Mouse (Mus musculus) thymus, postnatal 0 days (tissue): ENCODE measurements around the gene Cenpb. TPM values are rescaled to one million over a fixed set of nuclear protein-coding genes. Genes with fewer than 3 reads are reported as not detected.

ENCODE experiments used
- DNase-seq: peaks from one replicate; pipeline ENCODE4 v3.0.0-alpha.2; 2015; ENCODE audit warnings: low spot score
- polyA plus RNA-seq: library from polyadenylated mRNA; unstranded; fragments of >200 nt; fragmentation: Nextera tagmentation; extraction: Ambion mirVana; gene quantifications from 2 replicates; pipeline ENCODE4 v1.2.1, GENCODE M21; 2015

Gene Cenpb
- polyA plus RNA-seq, 1 experiment from 2014 or later = 7.8 TPM

DNA sequence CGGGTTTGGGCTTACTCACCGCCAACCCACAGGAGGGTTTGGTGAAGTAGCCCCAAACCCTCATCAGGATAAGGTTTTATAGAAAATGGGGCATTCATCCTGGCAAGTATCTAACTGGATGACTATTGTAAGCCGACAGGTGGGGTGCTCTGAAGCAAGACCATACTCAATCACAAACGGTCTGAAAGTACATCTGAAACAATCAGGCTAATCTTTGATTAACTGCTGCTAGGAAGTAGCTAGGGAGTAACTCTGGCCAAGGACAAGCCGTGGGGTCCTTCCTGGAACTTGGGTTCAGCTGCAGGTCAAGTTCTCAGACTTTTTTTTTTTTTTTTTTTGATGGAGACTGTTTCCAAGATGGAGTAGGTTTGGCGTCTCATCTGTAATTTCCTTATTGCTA is 11.9 kb downstream of the Cenpb start:
- no peak for DNase-seq

- DNase-seq = no peak
These were observed 13.7 kb downstream of the Cenpb start for GRCm38 (mm10) chr2:131166172-131166571.

- DNase-seq = no peak
These were observed 15.9 kb downstream of the Cenpb start for GRCm38 (mm10) chr2:131163924-131164323.

GRCm38 (mm10) chr2:131160671-131161111 is 19.2 kb downstream of the Cenpb start:
- DNase-seq = no peak

- peak; percentile 98 for DNase-seq
These were observed 19.8 kb downstream of the Cenpb start, which contains the start of gene 1700037H04Rik for GRCm38 (mm10) chr2:131159938-131160581. TSS of gene 1700037H04Rik (minus strand) at chr2:131160081.

- no peak for DNase-seq
These were observed 20.4 kb downstream of the Cenpb start for GRCm38 (mm10) chr2:131159491-131159910.

DNA sequence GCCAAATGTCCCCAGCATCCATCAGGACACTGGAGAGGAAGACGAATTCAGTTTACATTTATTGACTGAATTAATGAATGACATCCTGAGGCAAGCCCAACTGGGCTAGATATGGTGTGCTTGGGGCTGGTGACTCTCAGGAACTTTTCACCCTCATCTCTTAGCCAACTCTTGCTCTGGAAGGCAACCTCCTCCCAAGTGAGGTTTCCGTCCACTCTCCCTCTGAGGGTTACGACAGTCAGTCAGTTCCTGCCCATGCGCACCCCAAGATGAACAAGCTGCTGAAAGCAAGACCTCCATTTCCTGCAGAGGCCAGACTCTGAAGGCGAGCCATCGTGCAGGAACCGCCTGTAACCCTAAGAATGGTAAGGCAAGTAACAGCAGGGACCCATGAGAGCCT is 22.9 kb downstream of the Cenpb start:
- DNase-seq = no peak

DNA sequence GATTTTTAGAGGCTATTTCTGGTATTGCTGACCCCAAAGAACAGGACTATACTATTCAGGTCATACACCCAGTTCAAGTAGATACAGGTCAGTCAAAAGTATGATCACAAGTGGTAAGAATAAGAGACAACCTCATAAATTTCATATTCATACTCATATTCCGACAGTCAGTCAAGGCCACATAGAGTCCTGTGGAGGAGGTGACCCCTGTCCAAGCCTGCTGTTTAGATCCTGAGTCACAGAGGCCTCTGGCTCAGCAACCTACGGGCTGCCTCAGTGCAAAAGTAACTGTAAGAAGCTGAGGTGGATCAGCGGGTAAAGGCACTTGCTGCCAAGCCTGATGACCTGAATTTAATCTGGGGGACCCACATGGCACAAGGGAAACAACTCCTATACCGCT is 25.8 kb downstream of the Cenpb start:
- DNase-seq = no peak

- DNase-seq = no peak
These were observed 27.6 kb downstream of the Cenpb start for GRCm38 (mm10) chr2:131152166-131152730.

GRCm38 (mm10) chr2:131149254-131149578 is 30.7 kb downstream of the Cenpb start:
- DNase-seq = no peak

GRCm38 (mm10) chr2:131148353-131149253 is 31.3 kb downstream of the Cenpb start:
- no peak for DNase-seq

GRCm38 (mm10) chr2:131147043-131147365 is 32.9 kb downstream of the Cenpb start:
- no peak for DNase-seq

DNA sequence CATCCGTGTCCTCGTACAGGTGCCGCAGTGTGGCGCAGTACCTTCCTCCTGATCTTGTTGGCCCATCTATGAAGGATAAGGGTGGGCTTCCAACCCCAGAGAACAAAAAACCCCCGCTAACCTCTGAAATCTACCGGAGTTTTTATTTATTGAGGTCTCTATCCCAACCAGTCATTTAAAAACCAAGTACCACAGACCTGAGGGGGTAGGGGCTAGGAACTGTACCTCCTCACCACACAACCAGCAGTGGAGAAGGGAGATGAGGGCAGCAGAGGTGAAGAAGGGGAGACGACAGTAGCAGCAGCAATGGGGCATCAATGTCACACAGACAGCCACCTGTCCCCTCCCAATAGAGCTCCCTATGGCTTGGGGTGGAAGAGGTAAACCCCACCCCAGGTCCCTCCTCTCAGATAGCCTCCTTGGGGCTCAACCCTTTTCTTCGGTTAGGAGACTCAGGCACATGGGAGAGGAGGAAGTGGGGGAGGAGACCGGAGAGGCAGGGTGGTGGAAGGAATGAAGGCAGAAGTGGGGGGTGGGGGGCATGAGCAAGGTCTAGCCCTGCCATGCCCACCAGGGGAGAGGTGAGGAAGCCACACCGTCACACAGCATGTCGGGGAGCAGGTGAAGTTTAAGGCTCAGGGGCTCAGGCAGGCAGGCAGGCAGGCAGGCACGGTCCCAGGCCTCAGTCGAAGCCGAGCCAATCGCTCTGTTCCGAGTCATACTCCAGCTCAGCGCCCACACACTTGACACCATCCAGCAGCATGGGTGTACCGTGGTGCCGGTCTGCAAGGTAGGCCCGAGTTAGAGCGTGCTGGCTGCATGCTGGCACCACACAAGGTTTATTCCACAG is 33.4 kb downstream of the Cenpb start:
- DNase-seq = no peak

DNA sequence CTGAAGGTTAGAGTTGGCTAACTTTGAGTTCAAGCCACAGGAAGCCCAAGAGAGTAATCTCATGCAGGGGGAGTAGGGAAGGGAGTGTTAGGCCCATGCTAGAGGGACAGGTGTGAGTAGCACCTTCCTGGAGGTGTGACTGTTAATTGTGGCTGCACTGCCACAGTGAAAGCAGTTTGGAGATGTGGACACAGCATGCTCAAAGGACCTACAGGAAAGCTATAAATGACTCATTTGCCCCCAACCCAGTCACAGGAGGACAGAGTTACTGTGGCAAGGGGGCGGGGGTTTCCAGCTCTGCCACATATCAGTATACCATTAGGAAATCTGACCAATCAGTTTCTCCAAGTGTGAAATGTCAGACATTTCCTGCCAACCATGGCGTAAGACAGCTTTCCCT is 34.3 kb downstream of the Cenpb start:
- DNase-seq = no peak

DNA sequence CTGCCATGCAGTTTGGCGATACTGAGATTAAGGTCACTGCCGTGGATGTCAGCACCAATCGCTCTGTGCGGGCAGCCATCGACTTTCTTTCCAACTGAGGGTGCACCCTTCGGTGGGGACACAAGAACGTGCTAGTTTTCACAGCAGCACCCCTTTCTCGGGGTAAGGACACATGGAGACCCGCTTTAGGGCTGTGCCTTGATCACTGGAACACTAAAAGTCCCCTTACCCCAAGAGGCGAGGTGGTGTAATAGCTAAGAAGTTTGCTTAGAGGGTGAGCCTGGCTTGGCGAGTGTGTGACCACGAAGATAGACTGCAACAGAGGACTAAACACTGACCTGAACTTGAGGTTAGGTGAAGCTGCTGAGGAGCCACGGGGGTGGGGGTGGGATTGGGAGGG is 34.7 kb downstream of the Cenpb start:
- no peak for DNase-seq

DNA sequence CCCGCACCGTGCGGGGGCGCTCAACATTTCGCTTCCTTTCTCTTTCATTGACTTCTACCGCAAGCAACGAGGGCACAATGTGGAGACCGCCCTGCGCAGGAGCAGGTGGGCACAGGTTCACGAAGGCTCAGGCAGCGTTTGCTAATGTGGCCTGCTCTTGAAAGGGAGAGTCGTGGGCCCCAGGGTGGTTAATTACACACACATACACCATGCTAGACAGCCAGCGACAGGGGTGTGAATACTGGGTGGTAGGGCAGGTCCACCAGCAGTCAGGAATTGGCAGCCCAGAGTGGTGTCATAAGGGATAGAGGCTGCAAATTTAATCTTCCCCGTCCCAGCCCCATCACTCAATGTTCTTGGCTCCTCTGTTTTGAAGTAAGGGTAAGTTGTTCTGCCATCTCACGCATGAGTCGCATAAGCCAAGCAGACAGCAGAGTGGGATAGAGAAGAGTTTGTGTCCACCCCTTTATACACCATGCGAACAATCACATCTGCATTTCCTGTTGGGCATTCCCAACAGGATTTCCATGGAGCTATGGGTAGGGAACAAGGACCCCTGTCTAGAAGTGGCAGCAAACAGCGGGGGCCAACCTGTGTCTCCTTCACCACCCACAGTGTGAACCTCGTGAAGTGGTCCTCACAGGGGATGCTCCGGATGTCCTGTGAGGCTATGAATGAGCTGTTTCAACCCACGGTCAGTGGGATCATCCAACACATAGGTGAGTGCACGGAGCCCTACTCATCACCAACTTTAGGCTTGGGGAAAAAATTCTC is 36.7 kb downstream of the Cenpb start:
- no peak for DNase-seq

DNA sequence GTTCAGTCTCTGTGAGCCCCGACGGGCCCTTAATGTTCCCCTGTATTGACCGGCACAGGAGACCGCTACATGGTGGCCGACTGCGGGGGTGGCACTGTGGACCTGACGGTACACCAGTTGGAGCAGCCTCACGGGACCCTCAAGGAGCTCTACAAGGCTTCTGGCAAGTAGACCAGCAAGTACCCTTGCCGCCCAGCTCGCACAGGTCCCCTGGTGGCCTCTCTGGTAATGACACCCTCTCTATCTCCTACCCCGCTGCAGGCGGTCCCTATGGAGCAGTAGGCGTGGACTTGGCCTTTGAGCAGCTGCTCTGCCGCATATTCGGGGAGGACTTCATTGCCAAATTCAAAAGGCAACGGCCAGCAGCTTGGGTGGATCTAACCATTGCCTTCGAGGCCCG is 37.3 kb downstream of the Cenpb start:
- peak; percentile 70 for DNase-seq

DNA sequence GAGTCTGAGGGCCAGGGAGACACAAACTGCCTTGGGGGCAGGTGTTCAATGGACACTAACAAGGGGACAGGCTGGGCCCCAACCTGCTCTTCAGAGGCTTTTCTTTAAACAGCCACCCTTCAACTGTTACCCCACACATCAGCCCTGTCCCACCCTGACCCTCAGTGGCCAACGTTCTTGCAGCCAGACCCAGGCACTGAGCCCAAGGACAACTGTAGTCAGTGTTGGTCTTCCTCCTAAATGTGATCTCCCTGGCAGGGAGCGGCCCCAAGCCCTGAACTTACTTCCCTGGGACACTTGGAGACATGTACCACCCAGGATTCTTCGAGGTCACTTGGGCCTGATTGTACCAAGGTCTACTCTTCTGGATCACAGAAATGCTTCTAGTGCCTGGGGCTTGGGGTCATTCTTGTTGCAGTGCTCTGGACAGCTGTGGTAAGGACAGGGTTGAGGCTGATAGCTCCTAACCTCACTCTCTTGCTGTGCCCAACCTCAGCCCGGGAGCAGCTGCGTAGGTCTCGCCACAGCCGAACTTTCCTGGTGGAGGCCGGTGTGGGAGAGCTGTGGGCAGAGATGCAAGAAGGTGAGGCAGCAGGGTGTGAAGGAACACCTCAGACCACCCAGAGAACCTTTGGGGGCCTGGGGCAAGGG is 38.4 kb downstream of the Cenpb start:
- DNase-seq = no peak

DNA sequence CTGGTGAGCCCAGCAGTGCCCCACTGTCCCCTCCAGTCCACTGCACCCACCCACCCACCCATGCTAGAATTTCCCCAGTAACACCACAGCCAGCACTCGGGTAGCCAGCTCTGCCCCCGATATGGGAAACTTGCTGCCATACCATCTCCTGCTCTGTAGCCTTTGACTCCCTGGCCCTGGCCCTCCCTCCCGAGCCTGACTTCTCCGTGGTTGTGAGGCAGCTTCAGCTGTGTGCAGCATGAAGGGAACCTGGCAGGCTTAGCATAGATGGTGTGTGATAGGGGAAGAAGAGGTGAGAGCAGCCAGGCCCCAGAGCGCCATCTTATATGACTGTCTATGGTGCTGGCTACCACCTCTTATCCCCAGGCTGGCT is 39.3 kb downstream of the Cenpb start:
- DNase-seq = no peak

GRCm38 (mm10) chr2:131139886-131140532 is 39.9 kb downstream of the Cenpb start:
- no peak for DNase-seq
